Mouse (Mus musculus) stomach, embryonic 15.5 days (tissue): ENCODE measurements around the gene Atic. TPM values are rescaled to one million over a fixed set of nuclear protein-coding genes. Genes with fewer than 3 reads are reported as not detected.
A peak's percentile ranks its signal among the peaks of the same experiment; 100 is the strongest.

ENCODE experiments used
- ATAC-seq: fragments of 200-750 bp; cut with Nextera tagmentation; 2 replicates; pipeline ENCODE4 v1.8.0; 2017; ENCODE audit warnings: low read depth, moderate number of reproducible peaks, moderate TSS enrichment; ENCODE audit not compliant: insufficient read depth, low FRiP score
- H3K27ac ChIP-seq: fragments of 300-500 bp; sonication (generic); 2 replicates; pipeline ENCODE4 v1.5.1; 2015; ENCODE audit warnings: mild to moderate bottlenecking, inconsistent platforms
- H3K27me3 ChIP-seq: fragments of 300-500 bp; sonication (generic); replicated peaks from 2 replicates; pipeline ENCODE4 v1.6.1; 2015; ENCODE audit warnings: inconsistent platforms
- H3K36me3 ChIP-seq: fragments of 300-500 bp; sonication (generic); 2 replicates; pipeline ENCODE4 v1.6.1; 2015; ENCODE audit warnings: inconsistent platforms
- H3K4me1 ChIP-seq: fragments of 300-500 bp; sonication (generic); 2 replicates; pipeline ENCODE4 v1.6.1; 2015; ENCODE audit warnings: inconsistent platforms
- H3K4me2 ChIP-seq: fragments of 300-500 bp; sonication (generic); 2 replicates; pipeline ENCODE4 v1.6.1; 2015; ENCODE audit warnings: mild to moderate bottlenecking, inconsistent platforms
- H3K4me3 ChIP-seq: fragments of 300-500 bp; sonication (generic); replicated peaks from 2 replicates; pipeline ENCODE4 v1.5.1; 2015; ENCODE audit warnings: inconsistent platforms
- H3K9ac ChIP-seq: fragments of 300-500 bp; sonication (generic); 2 replicates; pipeline ENCODE4 v1.6.1; 2015; ENCODE audit warnings: inconsistent platforms
- H3K9me3 ChIP-seq: fragments of 300-500 bp; sonication (generic); 2 replicates; pipeline ENCODE4 v1.6.1; 2016; ENCODE audit warnings: inconsistent platforms
- WGBS: fragments of 180-500 bp; shearing (Covaris S2); methylation state at CpG from one replicate; pipeline ENCODE4 v1.1.7; 2015; 5-methylcytosine and 5-hydroxymethylcytosine counted together
- polyA plus RNA-seq: library from polyadenylated mRNA; unstranded; fragments of >200 nt; fragmentation: Nextera tagmentation; extraction: Ambion mirVana; gene quantifications from 2 replicates; pipeline ENCODE4 v1.2.1, GENCODE M21; 2015

The Atic gene
- polyA plus RNA-seq: 77.6 and 78.0 TPM in 2 replicates

GRCm38 (mm10) chr1:71556688-71557612 is at the start of gene Atic:
Atic (plus strand) TSS chr1:71557150.
- peak within 1 kb of the TSS; percentile 91 for H3K9ac ChIP-seq
- no peaks in the 10 kb centered on the region for H3K27me3 ChIP-seq
- peaks cover 8% of the 10 kb centered on the region for H3K4me1 ChIP-seq
- H3K4me3 ChIP-seq: peak within 1 kb of the TSS; percentile 75
- WGBS: under 1% methylated on average over 52 of the region's 55 CpGs
- H3K27ac ChIP-seq: peak within 1 kb of the TSS; percentile 83
- peak within 1 kb of the TSS; percentile 94 for H3K4me2 ChIP-seq
- H3K36me3 ChIP-seq: peaks cover 16% of the 10 kb centered on the region
- peak; percentile 99 for ATAC-seq
- H3K9me3 ChIP-seq: no peaks in the 10 kb centered on the region

DNA sequence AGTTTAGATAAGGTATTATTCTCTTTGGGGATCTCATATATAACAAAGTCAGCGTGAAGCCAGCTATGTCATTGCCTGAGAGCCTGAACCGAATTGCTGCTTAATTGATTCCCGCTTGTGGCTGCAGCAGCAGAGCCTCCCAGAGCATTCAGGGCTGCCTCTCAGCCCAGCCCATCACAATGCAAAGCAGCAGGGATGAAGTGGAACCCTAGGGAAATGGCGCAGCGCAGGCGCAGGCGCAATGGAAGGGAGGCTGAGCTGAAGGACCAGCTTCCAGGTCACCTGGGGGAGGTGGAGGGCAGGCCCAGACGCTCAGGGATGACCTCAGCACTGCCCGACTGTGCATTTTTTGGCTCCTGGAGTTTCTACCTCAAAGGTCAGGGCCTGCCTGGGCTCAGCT is 49.7 kb upstream of the Atic start:
- WGBS: 33% methylated on average over 9 of the region's 9 CpGs
- no peaks in the 10 kb centered on the region for H3K27me3 ChIP-seq
- H3K27ac ChIP-seq: no peak overlapping the region
- no peak overlapping the region for H3K4me3 ChIP-seq
- no peak for ATAC-seq
- H3K36me3 ChIP-seq: no peaks in the 10 kb centered on the region
- H3K9me3 ChIP-seq: no peaks in the 10 kb centered on the region
- H3K4me1 ChIP-seq: no peaks in the 10 kb centered on the region
- H3K9ac ChIP-seq: no peak overlapping the region
- no peak overlapping the region for H3K4me2 ChIP-seq

DNA sequence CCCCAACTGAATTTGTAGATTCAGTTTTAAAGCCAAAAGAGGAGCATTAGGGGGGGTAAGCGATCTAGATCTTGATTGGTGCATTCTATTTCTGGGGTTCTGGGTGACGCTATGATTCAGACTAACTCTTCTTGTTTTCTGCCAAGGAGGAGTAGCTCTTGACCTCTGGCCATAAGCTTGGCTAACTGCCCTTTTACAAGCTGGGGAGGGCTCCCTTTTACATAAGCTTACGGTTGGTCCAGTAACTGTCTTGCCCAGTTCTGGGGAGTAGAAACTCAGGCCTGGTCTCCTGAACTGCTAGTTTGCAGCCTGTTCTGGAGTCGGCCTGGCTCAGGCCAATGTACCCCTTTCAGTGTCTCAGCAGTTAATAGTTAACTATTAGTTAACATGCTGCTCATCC is 41.9 kb upstream of the Atic start:
- no peaks in the 10 kb centered on the region for H3K9me3 ChIP-seq
- 74% methylated on average over 4 of the region's 4 CpGs for WGBS
- H3K4me1 ChIP-seq: no peaks in the 10 kb centered on the region
- H3K36me3 ChIP-seq: no peaks in the 10 kb centered on the region
- ATAC-seq: no peak
- H3K27ac ChIP-seq: no peak overlapping the region
- no peaks in the 10 kb centered on the region for H3K27me3 ChIP-seq
- no peak overlapping the region for H3K4me2 ChIP-seq
- H3K9ac ChIP-seq: no peak overlapping the region
- H3K4me3 ChIP-seq: no peak overlapping the region

DNA sequence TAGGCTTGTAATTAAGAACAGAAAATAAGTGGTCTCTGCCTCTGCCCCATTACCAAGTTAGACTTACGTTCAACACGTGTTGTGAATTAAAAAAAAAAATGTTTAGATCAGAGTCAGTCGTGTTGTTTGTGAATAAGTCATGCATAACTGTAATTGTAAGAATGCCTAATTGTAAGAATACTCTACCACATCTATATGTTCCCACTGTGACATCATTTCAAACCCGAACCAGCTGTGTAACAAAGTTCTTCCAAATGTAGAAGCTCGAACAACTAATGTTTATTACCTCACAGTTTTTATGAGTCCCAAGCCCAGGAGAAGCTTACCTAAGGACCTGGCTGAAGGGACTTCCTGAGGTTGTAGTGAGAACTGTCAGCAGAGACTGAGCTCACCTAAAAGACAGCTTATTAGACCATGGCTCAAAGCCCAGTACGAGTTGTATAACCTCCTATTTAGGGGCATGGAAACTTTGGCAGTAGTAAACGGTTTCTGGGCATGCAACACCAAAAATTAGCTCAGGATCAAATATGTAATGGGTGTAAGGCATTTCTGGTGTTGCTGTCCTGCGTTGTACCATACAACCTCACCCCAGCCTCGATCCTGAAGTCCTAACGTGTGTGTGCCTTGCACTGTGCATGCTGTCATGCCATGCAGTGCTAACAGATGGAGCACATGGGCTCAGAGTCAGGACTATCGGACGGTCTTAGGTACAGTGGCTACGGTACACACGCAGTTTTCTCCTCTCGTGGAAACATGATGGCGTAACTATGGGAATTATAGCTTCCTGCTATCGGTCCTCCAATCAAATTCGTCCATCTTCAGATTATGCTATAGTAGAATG is 27.9 kb upstream of the Atic start:
- no peak for ATAC-seq
- Histone ChIP-seq H3K4me2 (no peak overlapping the region), H3K27ac (no peak overlapping the region), H3K36me3 (no peaks in the 10 kb centered on the region), H3K4me1 (no peaks in the 10 kb centered on the region), H3K9me3 (no peaks in the 10 kb centered on the region), H3K9ac (no peak overlapping the region), H3K4me3 (no peak overlapping the region), H3K27me3 (no peaks in the 10 kb centered on the region)
- WGBS: 83% methylated on average over 18 of the region's 18 CpGs

DNA sequence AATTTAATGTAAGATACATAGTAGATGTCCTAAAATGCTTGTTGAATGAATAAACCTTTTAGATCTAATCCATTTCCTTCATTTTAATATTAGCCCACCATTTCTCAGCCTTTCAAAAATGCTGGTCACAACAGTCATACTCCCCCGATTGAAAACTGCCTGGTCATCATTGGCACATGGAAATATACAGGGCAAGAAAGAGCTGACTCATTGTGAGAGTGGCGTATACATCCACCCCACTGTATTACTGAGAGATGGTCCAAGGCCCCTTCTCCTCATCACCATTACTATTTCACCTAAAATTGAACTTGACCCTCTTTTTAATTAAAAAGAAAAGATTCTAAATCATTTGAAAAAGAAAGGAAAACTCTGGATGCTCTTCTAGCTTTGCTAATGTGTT is 26.2 kb upstream of the Atic start:
- WGBS: 67% methylated on average over 2 of the region's 2 CpGs
- no peak overlapping the region for H3K4me2 ChIP-seq
- no peak overlapping the region for H3K4me3 ChIP-seq
- no peaks in the 10 kb centered on the region for H3K27me3 ChIP-seq
- no peak for ATAC-seq
- no peaks in the 10 kb centered on the region for H3K9me3 ChIP-seq
- no peak overlapping the region for H3K27ac ChIP-seq
- H3K9ac ChIP-seq: no peak overlapping the region
- H3K4me1 ChIP-seq: no peaks in the 10 kb centered on the region
- no peaks in the 10 kb centered on the region for H3K36me3 ChIP-seq

DNA sequence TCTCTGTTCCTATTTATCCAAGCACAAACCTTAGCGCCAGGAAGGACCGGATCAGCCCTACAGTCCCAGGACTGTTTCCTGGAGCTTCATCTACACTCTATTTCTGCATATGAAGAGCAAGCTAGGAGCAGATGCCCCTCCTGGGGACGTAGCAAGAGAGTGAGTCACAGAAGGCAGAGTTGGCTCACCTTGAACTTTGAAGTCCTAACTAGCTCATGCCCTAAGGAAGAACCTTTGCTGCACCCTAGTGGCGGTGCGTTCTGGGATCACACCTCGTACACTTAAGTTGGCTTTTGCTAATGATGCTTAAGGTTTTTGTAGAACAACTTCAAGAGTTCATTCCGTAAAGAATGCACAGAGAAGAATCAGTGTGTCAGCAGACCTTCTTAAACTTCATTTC is 25.3 kb upstream of the Atic start:
- H3K27me3 ChIP-seq: no peaks in the 10 kb centered on the region
- no peak overlapping the region for H3K9ac ChIP-seq
- ATAC-seq: no peak
- no peaks in the 10 kb centered on the region for H3K36me3 ChIP-seq
- 25% methylated on average over 7 of the region's 7 CpGs for WGBS
- H3K4me2 ChIP-seq: no peak overlapping the region
- H3K27ac ChIP-seq: no peak overlapping the region
- no peaks in the 10 kb centered on the region for H3K4me1 ChIP-seq
- no peak overlapping the region for H3K4me3 ChIP-seq
- no peaks in the 10 kb centered on the region for H3K9me3 ChIP-seq

DNA sequence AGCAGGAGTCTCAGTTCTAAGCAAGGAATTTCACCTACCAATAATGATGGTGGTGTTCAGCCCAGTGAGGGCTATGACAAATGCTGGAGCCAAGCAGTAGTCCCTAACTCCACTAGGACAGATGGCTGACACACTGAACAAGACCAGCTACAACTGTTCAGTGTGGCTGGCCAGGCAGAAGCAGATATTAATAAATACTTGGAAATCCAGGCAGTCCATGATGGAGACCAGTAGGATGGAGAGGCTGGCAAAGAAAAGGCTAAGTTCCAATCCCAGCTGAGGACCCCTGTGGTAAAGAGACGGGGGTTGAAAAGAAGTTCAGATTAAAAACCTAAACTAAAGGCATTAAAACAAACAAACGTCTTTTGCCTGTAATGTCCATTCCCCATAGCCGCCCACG is 17.3 kb upstream of the Atic start:
- 78% methylated on average over 4 of the region's 4 CpGs for WGBS
- no peaks in the 10 kb centered on the region for H3K27me3 ChIP-seq
- H3K9me3 ChIP-seq: no peaks in the 10 kb centered on the region
- ATAC-seq: no peak
- no peak overlapping the region for H3K4me3 ChIP-seq
- no peak overlapping the region for H3K4me2 ChIP-seq
- H3K27ac ChIP-seq: no peak overlapping the region
- no peaks in the 10 kb centered on the region for H3K4me1 ChIP-seq
- no peak overlapping the region for H3K9ac ChIP-seq
- no peaks in the 10 kb centered on the region for H3K36me3 ChIP-seq

DNA sequence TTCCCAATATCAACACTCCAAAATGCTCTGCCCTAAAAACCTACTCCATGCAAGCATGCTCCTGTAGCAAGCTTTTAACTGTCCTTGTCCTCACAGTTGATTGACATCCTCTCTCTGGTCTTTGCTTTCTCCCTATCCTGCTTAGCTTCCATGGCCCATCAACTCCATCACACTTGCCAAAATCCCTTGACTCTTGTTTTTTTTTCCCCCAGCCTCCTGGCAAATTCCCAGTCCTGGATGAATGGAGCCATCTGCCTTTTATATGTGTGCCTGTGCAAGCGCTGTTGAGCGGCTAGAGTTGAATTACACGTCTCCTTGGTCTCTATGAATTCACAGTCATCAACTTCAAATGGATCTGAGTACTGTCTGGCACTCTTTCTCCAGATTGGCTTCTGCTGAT is 16.5 kb upstream of the Atic start:
- no peaks in the 10 kb centered on the region for H3K4me1 ChIP-seq
- WGBS: 81% methylated on average over 3 of the region's 3 CpGs
- H3K27ac ChIP-seq: no peak overlapping the region
- ATAC-seq: no peak
- H3K9me3 ChIP-seq: no peaks in the 10 kb centered on the region
- H3K36me3 ChIP-seq: no peaks in the 10 kb centered on the region
- H3K4me2 ChIP-seq: no peak overlapping the region
- H3K9ac ChIP-seq: no peak overlapping the region
- H3K27me3 ChIP-seq: no peaks in the 10 kb centered on the region
- H3K4me3 ChIP-seq: no peak overlapping the region

- Histone ChIP-seq H3K4me2 (no peak overlapping the region), H3K4me3 (no peak overlapping the region), H3K4me1 (no peaks in the 10 kb centered on the region), H3K36me3 (no peaks in the 10 kb centered on the region), H3K27ac (no peak overlapping the region), H3K9ac (no peak overlapping the region), H3K27me3 (no peaks in the 10 kb centered on the region), H3K9me3 (no peaks in the 10 kb centered on the region)
- ATAC-seq: no peak
- WGBS: 80% methylated on average over 10 of the region's 10 CpGs
These were observed 6.2 kb upstream of the Atic start for GRCm38 (mm10) chr1:71550626-71551195.

GRCm38 (mm10) chr1:71560626-71561025 is 3.7 kb downstream of the Atic start:
- H3K9me3 ChIP-seq: no peaks in the 10 kb centered on the region
- peaks cover 8% of the 10 kb centered on the region for H3K4me1 ChIP-seq
- no peak for ATAC-seq
- H3K36me3 ChIP-seq: peaks cover 31% of the 10 kb centered on the region
- no peak overlapping the region for H3K27ac ChIP-seq
- H3K4me3 ChIP-seq: no peak overlapping the region
- H3K9ac ChIP-seq: no peak overlapping the region
- no peaks in the 10 kb centered on the region for H3K27me3 ChIP-seq
- 93% methylated on average over 4 of the region's 4 CpGs for WGBS
- H3K4me2 ChIP-seq: no peak overlapping the region

- no peaks in the 10 kb centered on the region for H3K4me1 ChIP-seq
- no peak overlapping the region for H3K4me2 ChIP-seq
- H3K9me3 ChIP-seq: no peaks in the 10 kb centered on the region
- no peak for ATAC-seq
- H3K4me3 ChIP-seq: no peak overlapping the region
- H3K27ac ChIP-seq: no peak overlapping the region
- H3K36me3 ChIP-seq: peaks cover 44% of the 10 kb centered on the region
- H3K9ac ChIP-seq: no peak overlapping the region
- 87% methylated on average over 7 of the region's 7 CpGs for WGBS
- H3K27me3 ChIP-seq: no peaks in the 10 kb centered on the region
These were observed 7.3 kb downstream of the Atic start for GRCm38 (mm10) chr1:71564291-71564690.
